Mouse (Mus musculus) left cerebral cortex, postnatal 4 days (tissue): ENCODE measurements around the gene Exosc5. TPM values are rescaled to one million over a fixed set of nuclear protein-coding genes. Genes with fewer than 3 reads are reported as not detected.

Experiments
- DNase-seq: peaks from one replicate; pipeline ENCODE4 v3.0.0-alpha.2; 2022
- intact Hi-C: fragments of 180-260 bp; cut with DNase I; formaldehyde crosslinking; loops from one replicate; pipeline ENCODE4 v1.15.1; 2025
- total RNA-seq, 2 experiments: library from RNA; stranded (reverse); gene quantifications; 2 replicates each; pipeline ENCODE4 v1.2.3; 2021

Gene Exosc5
- total RNA-seq, 2 experiments from 2014 or later, result 15.1 to 18.4 TPM

GRCm38 (mm10) chr7:25676085-25676781 is 17.3 kb downstream of the Exosc5 start:
- intact Hi-C loops, result no loop called here
- peak; percentile 99 for DNase-seq

- intact Hi-C loops, result no loop called here
- DNase-seq, result no peak
These were observed 18.0 kb downstream of the Exosc5 start for GRCm38 (mm10) chr7:25677013-25677412.

GRCm38 (mm10) chr7:25679971-25680370 is 21.0 kb downstream of the Exosc5 start:
- DNase-seq, result no peak
- intact Hi-C loops, result no loop called here

GRCm38 (mm10) chr7:25680514-25681258 is 21.7 kb downstream of the Exosc5 start, which contains the start of gene B9d2:
B9d2 (plus strand) TSS chr7:25680780.
- intact Hi-C loops, result no loop called here
- DNase-seq, result peak; percentile 96

GRCm38 (mm10) chr7:25681341-25682231 is 22.6 kb downstream of the Exosc5 start:
- DNase-seq, result no peak
- intact Hi-C loops, result no loop called here

GRCm38 (mm10) chr7:25683474-25684180 is 24.7 kb downstream of the Exosc5 start:
- DNase-seq, result no peak

GRCm38 (mm10) chr7:25684659-25685058 is 25.7 kb downstream of the Exosc5 start:
- intact Hi-C loops, result no loop called here
- DNase-seq, result no peak

More at GRCm38 (mm10) chr7:25683474-25684180, 24.7 kb downstream of the Exosc5 start:
- intact Hi-C loops, result no loop called here

- intact Hi-C loops, result no loop called here
- no peak for DNase-seq
These were observed 27.0 kb downstream of the Exosc5 start for GRCm38 (mm10) chr7:25685926-25686470.

GRCm38 (mm10) chr7:25686680-25687531 is 27.9 kb downstream of the Exosc5 start, which contains the start of gene Tgfb1:
Tgfb1 (plus strand) TSS chr7:25687002.
- intact Hi-C loops, result no loop called here

GRCm38 (mm10) chr7:25687811-25688401 is 28.9 kb downstream of the Exosc5 start:
- DNase-seq, result no peak
- intact Hi-C loops, result no loop called here

More at GRCm38 (mm10) chr7:25686680-25687531, 27.9 kb downstream of the Exosc5 start, which contains the start of gene Tgfb1:
- peak; percentile 51 for DNase-seq

- intact Hi-C loops, result no loop called here
- DNase-seq, result no peak
These were observed 30.0 kb downstream of the Exosc5 start for GRCm38 (mm10) chr7:25688810-25689586.

GRCm38 (mm10) chr7:25689603-25690021 is 30.6 kb downstream of the Exosc5 start:
- intact Hi-C loops, result no loop called here
- no peak for DNase-seq

- intact Hi-C loops, result no loop called here
- DNase-seq, result no peak
These were observed 31.1 kb downstream of the Exosc5 start for GRCm38 (mm10) chr7:25690051-25690450.

- intact Hi-C loops, result no loop called here
- DNase-seq, result no peak
These were observed 35.1 kb downstream of the Exosc5 start for GRCm38 (mm10) chr7:25694104-25694503.

GRCm38 (mm10) chr7:25699851-25700250 is 40.9 kb downstream of the Exosc5 start:
- no peak for DNase-seq
- intact Hi-C loops, result no loop called here

GRCm38 (mm10) chr7:25700732-25701131 is 41.8 kb downstream of the Exosc5 start:
- intact Hi-C loops, result no loop called here
- DNase-seq, result no peak

- DNase-seq, result no peak
- intact Hi-C loops, result no loop called here
These were observed 43.4 kb downstream of the Exosc5 start for GRCm38 (mm10) chr7:25702350-25702749.
